Comparison of ENCODE assay signal across 12 mouse cellular contexts in genomic region chr7:125262672-125263365, GRCm38 (mm10).
A peak's percentile ranks its signal among the peaks of the same experiment; 100 is the strongest.
DNase-seq lines count a peak whose midpoint lies in the region; ATAC-seq and TF ChIP-seq lines count a peak whose summit lies in the region.
"Had no signal": no experiment of that assay in that cellular context is flagged by ENCODE, and none has a peak within 500 bp of the region (broad histone marks: within the 10 kb centered on the region; RNA-seq: fewer than 3 reads in every experiment).

No protein-coding gene starts in this region.

- no peaks in the 10 kb centered on the region for H3K9me3 ChIP-seq in embryonic facial prominence, embryonic 11.5 days (replicated peaks; ENCODE audit: control insufficient read depth, low read length)
- no peaks in the 10 kb centered on the region for H3K9me3 ChIP-seq in hindbrain, embryonic 13.5 days
- H3K9me3 ChIP-seq in midbrain, embryonic 15.5 days = no peaks in the 10 kb centered on the region
- H3K9me3 ChIP-seq: limb, embryonic 15.5 days had no signal

- H3K27ac ChIP-seq in embryonic facial prominence, embryonic 11.5 days (replicated peaks; ENCODE audit: low read depth, low read length) = no peak overlapping the region
- peak overlapping the region; percentile 78 for H3K27ac ChIP-seq in hindbrain, embryonic 13.5 days
- peak overlapping the region; percentile 76 for H3K27ac ChIP-seq in midbrain, embryonic 15.5 days
- no peak overlapping the region for H3K27ac ChIP-seq in kidney, adult 2 months (ENCODE audit: insufficient read depth, low read depth, low read length)
- H3K27ac ChIP-seq: limb, embryonic 15.5 days had no signal

- TF ChIP-seq CTCF in kidney, adult 2 months (conservative IDR thresholded peaks at IDR 0.05; ENCODE audit: insufficient read depth, insufficient read length, low read depth, low read length) = no peak

- H3K4me1 ChIP-seq in embryonic facial prominence, embryonic 11.5 days (ENCODE audit: control insufficient read depth, insufficient read depth, low read length) = no peaks in the 10 kb centered on the region
- H3K4me1 ChIP-seq in hindbrain, embryonic 13.5 days (replicated peaks) = peaks cover 25% of the 10 kb centered on the region
- H3K4me1 ChIP-seq in midbrain, embryonic 15.5 days = peaks cover 21% of the 10 kb centered on the region
- H3K4me1 ChIP-seq in kidney, adult 2 months (ENCODE audit: control insufficient read depth, insufficient read depth, low read length) = no peaks in the 10 kb centered on the region

- no peak for TF ChIP-seq POLR2A in kidney, adult 2 months (IDR thresholded peaks at IDR 0.05; ENCODE audit: low read depth, low read length)

- WGBS in embryonic facial prominence, embryonic 11.5 days = 48% methylated on average over 12 of the region's 12 CpGs
- WGBS in hindbrain, embryonic 13.5 days = 26% methylated on average over 12 of the region's 12 CpGs
- 14% methylated on average over 12 of the region's 12 CpGs for WGBS in midbrain, embryonic 15.5 days
- 30% methylated on average over 12 of the region's 12 CpGs for WGBS in kidney, adult 2 months

- no peak overlapping the region for H3K4me3 ChIP-seq in embryonic facial prominence, embryonic 11.5 days (ENCODE audit: low read depth, low read length)
- H3K4me3 ChIP-seq in hindbrain, embryonic 13.5 days = no peak overlapping the region
- H3K4me3 ChIP-seq in midbrain, embryonic 15.5 days = no peak overlapping the region
- no peak overlapping the region for H3K4me3 ChIP-seq in kidney, adult 2 months (ENCODE audit: insufficient read depth, low read depth, low read length)
- H3K4me3 ChIP-seq: limb, embryonic 15.5 days had no signal

- no peaks in the 10 kb centered on the region for H3K27me3 ChIP-seq in embryonic facial prominence, embryonic 11.5 days (ENCODE audit: control insufficient read depth, insufficient read depth, low read length)
- H3K27me3 ChIP-seq in hindbrain, embryonic 13.5 days = no peaks in the 10 kb centered on the region
- no peaks in the 10 kb centered on the region for H3K27me3 ChIP-seq in midbrain, embryonic 15.5 days (replicated peaks)
- no peaks in the 10 kb centered on the region for H3K27me3 ChIP-seq in kidney, adult 2 months (replicated peaks; ENCODE audit: control insufficient read depth, insufficient read depth, low read length)
- H3K27me3 ChIP-seq: limb, embryonic 15.5 days had no signal

- DNase-seq in cerebellum, postnatal 10 days = peak; percentile 90 to 93
- no peak for DNase-seq in cerebellum, adult 11-12 months
- peak; percentile 12 for DNase-seq in embryonic facial prominence, embryonic 11.5 days (ENCODE audit: low spot score)
- no peak for DNase-seq in urinary bladder, adult 18-20 months (ENCODE audit: low spot score in 2 of 2)
- DNase-seq in kidney, adult 2 months = no peak
- no peak for DNase-seq in ovary, postnatal 36 days (ENCODE audit: low spot score)
- DNase-seq: gastrocnemius, postnatal 10 days; lung, postnatal 14 days; thymus, adult 2 months had no signal

- no peak overlapping the region for H3K4me2 ChIP-seq in embryonic facial prominence, embryonic 11.5 days (ENCODE audit: low read depth, low read length)
- H3K4me2 ChIP-seq in hindbrain, embryonic 13.5 days = peak overlapping the region; percentile 29
- H3K4me2 ChIP-seq in midbrain, embryonic 15.5 days = no peak overlapping the region
- H3K4me2 ChIP-seq: limb, embryonic 15.5 days had no signal

- H3K9ac ChIP-seq in embryonic facial prominence, embryonic 11.5 days (replicated peaks; ENCODE audit: low read length) = no peak overlapping the region
- no peak overlapping the region for H3K9ac ChIP-seq in hindbrain, embryonic 13.5 days
- H3K9ac ChIP-seq in midbrain, embryonic 15.5 days = no peak overlapping the region
- H3K9ac ChIP-seq: limb, embryonic 15.5 days had no signal

- ATAC-seq in embryonic facial prominence, embryonic 11.5 days (replicated peaks; ENCODE audit: insufficient number of reproducible peaks, low FRiP score, low TSS enrichment, low read depth) = peak; percentile 85
- peak; percentile 87 for ATAC-seq in hindbrain, embryonic 13.5 days (ENCODE audit: low FRiP score)
- ATAC-seq in midbrain, embryonic 15.5 days (replicated peaks) = peak; percentile 96

- H3K36me3 ChIP-seq in embryonic facial prominence, embryonic 11.5 days (replicated peaks; ENCODE audit: control insufficient read depth, insufficient read depth, low read depth, low read length) = no peaks in the 10 kb centered on the region
- H3K36me3 ChIP-seq in hindbrain, embryonic 13.5 days = no peaks in the 10 kb centered on the region
- no peaks in the 10 kb centered on the region for H3K36me3 ChIP-seq in midbrain, embryonic 15.5 days (replicated peaks)
- no peaks in the 10 kb centered on the region for H3K36me3 ChIP-seq in kidney, adult 2 months (ENCODE audit: control insufficient read depth, insufficient read depth, low read length)
- H3K36me3 ChIP-seq: limb, embryonic 15.5 days had no signal

Comparison
In these comparisons a context has a peak if more than half of its experiments do, and no peak if none do; other contexts are left out.
1. DNase-seq: peak in cerebellum, postnatal 10 days (2 of 2) and embryonic facial prominence, embryonic 11.5 days (single experiment); none in cerebellum, adult 11-12 months (single experiment), urinary bladder, adult 18-20 months (0 of 2), kidney, adult 2 months (single experiment) and ovary, postnatal 36 days (single experiment).
2. H3K27ac ChIP-seq: peak in hindbrain, embryonic 13.5 days (single experiment) and midbrain, embryonic 15.5 days (single experiment); none in embryonic facial prominence, embryonic 11.5 days (single experiment) and kidney, adult 2 months (single experiment).
3. Peak in every context shown above with its lines, with median percentiles within 50 percentile points of each other: ATAC-seq.